Mouse (Mus musculus): ENCODE measurements around the gene Rftn2. TPM values are rescaled to one million over a fixed set of nuclear protein-coding genes. Genes with fewer than 3 reads are reported as not detected.
A peak's percentile ranks its signal among the peaks of the same experiment; 100 is the strongest.

The Rftn2 gene
- polyA plus RNA-seq, 1 experiment = 2.2 TPM

GRCm38 (mm10) chr1:55186592-55187210 is 39.9 kb downstream of the Rftn2 start:
- Histone ChIP-seq H3K27ac (ENCODE audit: insufficient read depth, low read depth, low read length) (no peak overlapping the region), H3K36me3 (ENCODE audit: control insufficient read depth, insufficient read depth, low read length) (no peaks in the 10 kb centered on the region), H3K27me3 (replicated peaks; ENCODE audit: control insufficient read depth, insufficient read depth, low read length) (no peaks in the 10 kb centered on the region), H3K4me3 (ENCODE audit: insufficient read depth, low read depth, low read length) (no peak overlapping the region), H3K4me1 (ENCODE audit: control insufficient read depth, insufficient read depth, low read length) (no peaks in the 10 kb centered on the region)
- no peak for DNase-seq
- TF ChIP-seq CTCF (conservative IDR thresholded peaks at IDR 0.05; ENCODE audit: insufficient read depth, insufficient read length, low read depth, low read length) (no peak), POLR2A (IDR thresholded peaks at IDR 0.05; ENCODE audit: low read depth, low read length) (no peak)
- 47% methylated on average over 11 of the region's 11 CpGs for WGBS

GRCm38 (mm10) chr1:55185718-55186117 is 40.9 kb downstream of the Rftn2 start:
- DNase-seq = peak; percentile 17
- TF ChIP-seq CTCF (conservative IDR thresholded peaks at IDR 0.05; ENCODE audit: insufficient read depth, insufficient read length, low read depth, low read length) (peak; percentile 32; the same call in 1 of the 2 replicates), POLR2A (IDR thresholded peaks at IDR 0.05; ENCODE audit: low read depth, low read length) (no peak)
- Histone ChIP-seq H3K4me3 (ENCODE audit: insufficient read depth, low read depth, low read length) (no peak overlapping the region), H3K4me1 (ENCODE audit: control insufficient read depth, insufficient read depth, low read length) (no peaks in the 10 kb centered on the region), H3K36me3 (ENCODE audit: control insufficient read depth, insufficient read depth, low read length) (no peaks in the 10 kb centered on the region), H3K27me3 (replicated peaks; ENCODE audit: control insufficient read depth, insufficient read depth, low read length) (no peaks in the 10 kb centered on the region), H3K27ac (ENCODE audit: insufficient read depth, low read depth, low read length) (no peak overlapping the region)
- WGBS = 84% methylated on average over 6 of the region's 6 CpGs

GRCm38 (mm10) chr1:55182392-55182791 is 44.2 kb downstream of the Rftn2 start:
- H3K27me3 ChIP-seq (replicated peaks; ENCODE audit: control insufficient read depth, insufficient read depth, low read length) = no peaks in the 10 kb centered on the region
- no peak overlapping the region for H3K27ac ChIP-seq (ENCODE audit: insufficient read depth, low read depth, low read length)
- TF ChIP-seq CTCF (conservative IDR thresholded peaks at IDR 0.05; ENCODE audit: insufficient read depth, insufficient read length, low read depth, low read length) = no peak
- TF ChIP-seq POLR2A (IDR thresholded peaks at IDR 0.05; ENCODE audit: low read depth, low read length) = no peak
- no peak overlapping the region for H3K4me3 ChIP-seq (ENCODE audit: insufficient read depth, low read depth, low read length)
- H3K36me3 ChIP-seq (ENCODE audit: control insufficient read depth, insufficient read depth, low read length) = no peaks in the 10 kb centered on the region
- H3K4me1 ChIP-seq (ENCODE audit: control insufficient read depth, insufficient read depth, low read length) = no peaks in the 10 kb centered on the region
- DNase-seq = no peak
- 95% methylated on average over 5 of the region's 5 CpGs for WGBS

- Histone ChIP-seq H3K4me1 (ENCODE audit: control insufficient read depth, insufficient read depth, low read length) (no peaks in the 10 kb centered on the region), H3K4me3 (ENCODE audit: insufficient read depth, low read depth, low read length) (no peak overlapping the region), H3K27ac (ENCODE audit: insufficient read depth, low read depth, low read length) (no peak overlapping the region), H3K36me3 (ENCODE audit: control insufficient read depth, insufficient read depth, low read length) (no peaks in the 10 kb centered on the region), H3K27me3 (replicated peaks; ENCODE audit: control insufficient read depth, insufficient read depth, low read length) (no peaks in the 10 kb centered on the region)
- TF ChIP-seq CTCF (conservative IDR thresholded peaks at IDR 0.05; ENCODE audit: insufficient read depth, insufficient read length, low read depth, low read length) (0 out of 2 replicates have a peak, but pooled peaks have one; percentile 1), POLR2A (IDR thresholded peaks at IDR 0.05; ENCODE audit: low read depth, low read length) (no peak)
- no peak for DNase-seq
- WGBS = 90% methylated on average over 5 of the region's 5 CpGs
Observed at GRCm38 (mm10) chr1:55179917-55180566, 46.5 kb downstream of the Rftn2 start.

GRCm38 (mm10) chr1:55174558-55175034 is 52.0 kb downstream of the Rftn2 start:
- Histone ChIP-seq H3K27ac (ENCODE audit: insufficient read depth, low read depth, low read length) (no peak overlapping the region), H3K36me3 (ENCODE audit: control insufficient read depth, insufficient read depth, low read length) (no peaks in the 10 kb centered on the region), H3K4me3 (ENCODE audit: insufficient read depth, low read depth, low read length) (no peak overlapping the region), H3K27me3 (replicated peaks; ENCODE audit: control insufficient read depth, insufficient read depth, low read length) (no peaks in the 10 kb centered on the region), H3K4me1 (ENCODE audit: control insufficient read depth, insufficient read depth, low read length) (no peaks in the 10 kb centered on the region; the same call in 1 of the 2 replicates)
- TF ChIP-seq CTCF (conservative IDR thresholded peaks at IDR 0.05; ENCODE audit: insufficient read depth, insufficient read length, low read depth, low read length) = no peak
- TF ChIP-seq POLR2A (IDR thresholded peaks at IDR 0.05; ENCODE audit: low read depth, low read length) = no peak
- WGBS = 37% methylated on average over 3 of the region's 3 CpGs
- DNase-seq = no peak

GRCm38 (mm10) chr1:55173720-55174557 is 52.6 kb downstream of the Rftn2 start:
- no peak; the same call in 1 of the 2 replicates for TF ChIP-seq CTCF (conservative IDR thresholded peaks at IDR 0.05; ENCODE audit: insufficient read depth, insufficient read length, low read depth, low read length)
- no peak for TF ChIP-seq POLR2A (IDR thresholded peaks at IDR 0.05; ENCODE audit: low read depth, low read length)
- H3K27me3 ChIP-seq (replicated peaks; ENCODE audit: control insufficient read depth, insufficient read depth, low read length) = no peaks in the 10 kb centered on the region
- H3K4me3 ChIP-seq (ENCODE audit: insufficient read depth, low read depth, low read length) = no peak overlapping the region
- no peaks in the 10 kb centered on the region; the same call in 1 of the 2 replicates for H3K4me1 ChIP-seq (ENCODE audit: control insufficient read depth, insufficient read depth, low read length)
- WGBS = 78% methylated on average over 10 of the region's 10 CpGs
- H3K36me3 ChIP-seq (ENCODE audit: control insufficient read depth, insufficient read depth, low read length) = no peaks in the 10 kb centered on the region
- peak; percentile 49 for DNase-seq
- H3K27ac ChIP-seq (ENCODE audit: insufficient read depth, low read depth, low read length) = no peak overlapping the region
